Mouse (Mus musculus) liver, adult 2 months (tissue): ENCODE data around the gene Sdsl. TPM values are rescaled to one million over a fixed set of nuclear protein-coding genes. Genes with fewer than 3 reads are reported as not detected.

ENCODE experiments used
- DNase-seq: peaks from one replicate; pipeline ENCODE4 v3.0.0-alpha.2; 2011; ENCODE audit warnings: low read depth, low spot score; ENCODE audit errors: extremely low read depth
- H3K27ac ChIP-seq: fragments of 200-500 bp; replicated peaks from 2 replicates; pipeline ENCODE4 v1.5.1; 2012; ENCODE audit warnings: low read depth, mild to moderate bottlenecking, control low read depth, inconsistent platforms, low read length; ENCODE audit not compliant: insufficient read depth
- H3K27me3 ChIP-seq: fragments of 200-500 bp; 2 replicates; pipeline ENCODE4 v1.6.1; 2012; ENCODE audit warnings: mild to moderate bottlenecking, moderate library complexity, low read length, inconsistent platforms; ENCODE audit not compliant: control insufficient read depth, insufficient read depth
- H3K36me3 ChIP-seq: fragments of 200-500 bp; 2 replicates; pipeline ENCODE4 v1.6.1; 2012; ENCODE audit warnings: low read length, inconsistent platforms; ENCODE audit not compliant: control insufficient read depth, insufficient read depth
- H3K4me1 ChIP-seq: fragments of 200-500 bp; 2 replicates; pipeline ENCODE4 v1.6.1; 2011; ENCODE audit warnings: low read length; ENCODE audit not compliant: control insufficient read depth, insufficient read depth
- H3K4me3 ChIP-seq: fragments of 200-500 bp; 2 replicates; pipeline ENCODE4 v1.5.1; 2011; ENCODE audit warnings: low read depth, mild to moderate bottlenecking, control low read depth, low read length, moderate library complexity; ENCODE audit not compliant: insufficient read depth
- H3K79me2 ChIP-seq: fragments of 200-500 bp; 2 replicates; pipeline ENCODE4 v1.6.1; 2012; ENCODE audit warnings: inconsistent platforms, mild to moderate bottlenecking, low read length, moderate library complexity; ENCODE audit not compliant: control insufficient read depth, insufficient read depth
- H3K9ac ChIP-seq: fragments of 200-500 bp; 2 replicates; pipeline ENCODE4 v1.6.1; 2012; ENCODE audit warnings: low read depth, mild to moderate bottlenecking, control low read depth, inconsistent platforms, low read length
- CTCF ChIP-seq: fragments of 200-500 bp; IDR thresholded peaks from 2 replicates; pipeline ENCODE4 v1.5.1; 2011; ENCODE audit warnings: low read depth, low read length, control low read depth
- POLR2A ChIP-seq: fragments of 200-500 bp; IDR thresholded peaks from 2 replicates; pipeline ENCODE4 v1.6.1; 2011; ENCODE audit warnings: low read length, control low read depth; ENCODE audit not compliant: insufficient read depth; ENCODE audit errors: extremely low read depth
- WGBS: fragments of 180-500 bp; shearing (Covaris S2); methylation state at CpG from one replicate; pipeline ENCODE4 v1.1.7; 2018; 5-methylcytosine and 5-hydroxymethylcytosine counted together
- polyA plus RNA-seq: library from polyadenylated mRNA; depleted of rRNA; stranded (reverse); fragments of >200 nt; gene quantifications from 2 replicates; pipeline ENCODE4 v1.2.3, GENCODE M21; 2012
- total RNA-seq: library from RNA; depleted of rRNA; stranded (reverse); fragments of >200 nt; gene quantifications from 2 replicates; pipeline ENCODE4 v1.2.3, GENCODE M21; 2014

Gene Sdsl
- total and polyA plus RNA-seq, 2 experiments: 11.7 to 18.6 TPM

DNA sequence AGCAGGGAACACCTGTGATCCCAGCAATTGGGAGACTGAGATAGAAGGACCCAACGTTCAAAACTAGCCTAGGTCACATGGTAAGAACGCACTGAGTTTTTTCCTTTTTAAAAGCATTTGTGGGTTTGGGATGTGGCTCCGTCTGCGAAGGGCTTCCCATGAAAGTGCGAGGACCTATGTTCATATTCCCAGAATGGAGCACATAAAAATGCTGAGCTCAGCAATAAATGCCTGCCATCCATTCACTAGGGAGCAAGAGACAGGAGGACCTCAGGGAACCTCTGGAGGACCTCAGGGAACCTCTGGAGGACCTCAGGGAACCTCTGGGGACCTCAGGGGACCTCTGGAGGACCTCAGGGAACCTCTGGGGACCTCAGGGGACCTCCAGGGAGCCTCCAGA lies 5.4 kb upstream of the Sdsl start:
- no peak for DNase-seq
- no peaks in the 10 kb centered on the region; the same call in 1 of the 2 replicates for H3K36me3 ChIP-seq
- TF ChIP-seq POLR2A (no peak), CTCF (no peak)
- H3K27ac ChIP-seq: peak overlapping the region; percentile 3
- H3K27me3 ChIP-seq: no peaks in the 10 kb centered on the region
- H3K9ac ChIP-seq: peak overlapping the region; percentile 48; the same call in 1 of the 2 replicates
- H3K4me1 ChIP-seq: no peaks in the 10 kb centered on the region
- H3K79me2 ChIP-seq: no peaks in the 10 kb centered on the region
- peak overlapping the region; percentile 66 for H3K4me3 ChIP-seq
- WGBS: 73% methylated on average over 5 of the region's 5 CpGs

DNA sequence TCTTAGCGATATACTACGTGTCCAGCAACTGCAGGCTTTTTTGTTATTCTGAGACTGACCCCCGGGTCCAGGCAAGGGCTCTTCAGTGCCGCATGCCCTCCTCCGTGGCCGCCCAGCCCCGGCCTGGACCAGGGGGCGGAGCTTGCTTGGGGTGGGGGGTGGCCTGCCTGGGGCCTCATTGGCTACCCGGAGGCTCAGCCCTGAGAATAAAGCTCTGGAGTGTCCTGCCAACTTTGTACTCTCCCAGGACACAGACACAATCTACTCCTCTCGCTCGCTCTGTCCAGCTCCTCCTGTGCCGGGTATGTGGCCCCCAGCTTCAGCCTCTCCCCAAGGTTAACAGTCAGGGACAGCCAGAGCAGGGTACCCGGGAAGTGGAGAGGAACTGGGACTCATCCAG lies 3.7 kb upstream of the Sdsl start, which contains the start of gene Sds:
Gene Sds, plus strand, starts transcription at position 231 of the 400 bp plus-strand sequence.
- Histone ChIP-seq H3K4me3 (peak within 1 kb of the TSS; percentile 66), H3K27ac (peak within 1 kb of the TSS; percentile 91), H3K36me3 (no peaks in the 10 kb centered on the region; the same call in 1 of the 2 replicates), H3K9ac (peak within 1 kb of the TSS; percentile 72), H3K4me1 (peaks cover 5% of the 10 kb centered on the region; the same call in 1 of the 2 replicates), H3K27me3 (no peaks in the 10 kb centered on the region), H3K79me2 (no peaks in the 10 kb centered on the region)
- TF ChIP-seq POLR2A: peak; percentile 78
- no peak for TF ChIP-seq CTCF
- WGBS: 21% methylated on average over 13 of the region's 13 CpGs
- peak; percentile 75 for DNase-seq

DNA sequence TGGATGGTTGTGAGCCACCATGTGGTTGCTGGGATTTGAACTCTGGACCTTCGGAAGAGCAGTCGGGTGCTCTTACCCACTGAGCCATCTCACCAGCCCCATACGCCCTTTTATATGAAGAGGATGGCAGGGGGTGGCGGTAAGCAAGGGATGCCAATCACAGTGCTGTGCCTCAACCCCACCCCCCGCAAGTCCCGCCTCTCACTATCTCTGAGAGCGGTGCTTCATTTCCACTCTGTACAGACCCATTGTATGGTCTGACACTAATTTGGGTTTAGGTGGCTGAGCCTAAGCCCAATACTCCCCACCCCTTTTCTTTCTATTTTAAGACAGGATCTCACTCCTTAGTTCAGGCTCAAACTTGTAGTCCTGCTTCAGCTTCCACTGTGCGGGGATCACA lies 3.3 kb upstream of the Sdsl start:
- peak overlapping the region; percentile 91 for H3K27ac ChIP-seq
- H3K9ac ChIP-seq: peak overlapping the region; percentile 72
- TF ChIP-seq POLR2A (no peak), CTCF (no peak)
- H3K79me2 ChIP-seq: no peaks in the 10 kb centered on the region
- peak overlapping the region; percentile 43; the same call in 1 of the 2 replicates for H3K4me3 ChIP-seq
- DNase-seq: peak; percentile 67
- H3K4me1 ChIP-seq: peaks cover 7% of the 10 kb centered on the region
- H3K27me3 ChIP-seq: no peaks in the 10 kb centered on the region
- 54% methylated on average over 8 of the region's 8 CpGs for WGBS
- no peaks in the 10 kb centered on the region; the same call in 1 of the 2 replicates for H3K36me3 ChIP-seq

DNA sequence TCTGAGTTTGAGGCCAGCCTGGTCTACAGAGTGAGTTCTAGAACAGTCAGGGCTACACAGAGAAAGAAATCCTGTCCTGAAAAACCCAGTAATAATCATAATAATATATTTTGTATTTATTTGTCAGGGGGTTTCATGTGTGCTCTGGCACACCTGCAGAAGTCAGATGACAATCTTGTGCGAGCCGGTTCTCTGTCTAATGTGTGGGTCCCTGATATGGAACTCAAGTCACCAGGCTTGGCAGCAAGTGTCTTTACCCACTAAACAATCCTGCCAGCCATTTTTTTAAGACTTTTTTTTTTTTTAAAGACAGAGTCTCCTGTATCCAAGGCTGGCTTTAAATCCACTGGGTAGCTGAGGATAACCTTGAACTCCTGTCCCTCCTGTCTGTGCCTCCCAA lies 751 bp upstream of the Sdsl start:
- DNase-seq: no peak
- H3K27ac ChIP-seq: peak overlapping the region; percentile 9; the same call in 1 of the 2 replicates
- H3K27me3 ChIP-seq: no peaks in the 10 kb centered on the region
- H3K9ac ChIP-seq: no peak overlapping the region
- H3K4me1 ChIP-seq: peaks cover 14% of the 10 kb centered on the region
- H3K36me3 ChIP-seq: no peaks in the 10 kb centered on the region
- H3K4me3 ChIP-seq: no peak overlapping the region
- WGBS: 85% methylated on average over 2 of the region's 2 CpGs
- H3K79me2 ChIP-seq: no peaks in the 10 kb centered on the region
- TF ChIP-seq CTCF (no peak), POLR2A (no peak)

DNA sequence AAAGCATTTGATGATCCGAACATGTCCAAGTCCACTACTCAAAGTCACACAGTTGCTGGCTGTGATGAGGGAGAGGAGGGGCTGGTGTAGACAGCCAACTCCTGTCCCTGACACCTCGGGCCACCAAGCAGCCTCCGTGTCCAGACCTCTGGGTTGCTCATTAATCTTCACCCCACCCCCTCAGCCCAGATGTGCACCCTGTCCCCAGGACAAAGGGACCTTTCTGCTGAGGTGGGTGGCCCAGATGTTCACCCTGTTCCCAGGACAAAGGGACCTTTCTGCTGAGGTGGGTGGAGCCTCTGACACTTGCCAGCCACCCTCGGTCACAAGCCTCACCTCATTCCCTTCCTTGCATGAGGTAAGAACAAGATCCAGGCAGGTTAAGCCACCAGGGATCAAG lies 1.1 kb downstream of the Sdsl start:
- Histone ChIP-seq H3K79me2 (no peaks in the 10 kb centered on the region), H3K27ac (peak overlapping the region; percentile 88), H3K4me3 (no peak overlapping the region), H3K4me1 (peaks cover 18% of the 10 kb centered on the region), H3K36me3 (no peaks in the 10 kb centered on the region), H3K27me3 (no peaks in the 10 kb centered on the region), H3K9ac (no peak overlapping the region)
- no peak for TF ChIP-seq POLR2A
- TF ChIP-seq CTCF: no peak
- 15% methylated on average over 4 of the region's 4 CpGs for WGBS
- DNase-seq: peak; percentile 95

DNA sequence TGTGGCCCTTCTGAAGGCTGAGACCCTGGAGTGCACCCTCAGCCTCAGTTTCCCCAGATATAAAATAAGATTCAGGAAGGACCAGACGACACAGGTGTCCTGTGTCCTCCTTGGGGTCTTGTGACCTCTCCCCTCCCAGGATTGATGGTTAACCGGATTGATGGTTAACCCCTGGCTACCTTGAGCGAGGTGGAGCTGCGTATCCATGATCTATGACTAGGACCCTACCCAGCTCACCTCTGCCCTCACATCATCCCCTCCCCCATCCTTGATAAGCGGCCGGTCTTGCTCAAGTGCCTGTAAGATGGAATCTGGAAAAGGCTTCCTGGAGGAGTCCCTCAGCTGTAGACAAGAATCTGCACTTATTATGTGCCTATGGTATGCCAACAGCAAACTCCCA lies 3.8 kb downstream of the Sdsl start:
- Histone ChIP-seq H3K4me1 (peaks cover 18% of the 10 kb centered on the region), H3K79me2 (no peaks in the 10 kb centered on the region), H3K36me3 (no peaks in the 10 kb centered on the region), H3K27ac (peak overlapping the region; percentile 89), H3K27me3 (no peaks in the 10 kb centered on the region), H3K9ac (no peak overlapping the region; the same call in 1 of the 2 replicates), H3K4me3 (no peak overlapping the region)
- peak; percentile 63 for DNase-seq
- 27% methylated on average over 6 of the region's 6 CpGs for WGBS
- TF ChIP-seq POLR2A (no peak), CTCF (no peak)
